Mouse (Mus musculus): ENCODE results near the gene Mgat4d. TPM values are rescaled to one million over a fixed set of nuclear protein-coding genes. Genes with fewer than 3 reads are reported as not detected.

Mgat4d gene
- polyA plus RNA-seq, 1 experiment from 2014 or later = not detected

GRCm38 (mm10) chr8:83331567-83331898, 16.7 kb upstream of the Mgat4d start:
- Histone ChIP-seq H3K4me3 (ENCODE audit: low read length) (peak overlapping the region; percentile 78), H3K4me2 (ENCODE audit: low read depth, low read length) (peak overlapping the region; percentile 75), H3K9ac (ENCODE audit: low read length) (peak overlapping the region; percentile 79), H3K4me1 (replicated peaks; ENCODE audit: control insufficient read depth, insufficient read depth, low read length) (0 out of 2 replicates have a peak, but pooled peaks cover 2% of the 10 kb centered on the region), H3K36me3 (ENCODE audit: control insufficient read depth, insufficient read depth, low read length) (peaks cover 3% of the 10 kb centered on the region), H3K27ac (ENCODE audit: low read length) (no peak overlapping the region), H3K27me3 (ENCODE audit: control insufficient read depth, insufficient read depth, low read depth, low read length) (no peaks in the 10 kb centered on the region), H3K9me3 (ENCODE audit: control insufficient read depth, low read length) (no peaks in the 10 kb centered on the region)
- WGBS = 8% methylated on average over 7 of the region's 7 CpGs
- no peak for ATAC-seq (ENCODE audit: low read depth)

GRCm38 (mm10) chr8:83331899-83332697, 16.2 kb upstream of the Mgat4d start, which contains the start of gene Elmod2:
Gene Elmod2 (minus strand): TSS chr8:83332486.
- Histone ChIP-seq H3K36me3 (ENCODE audit: control insufficient read depth, insufficient read depth, low read length) (peaks cover 3% of the 10 kb centered on the region; the same call in 1 of the 2 replicates), H3K4me2 (ENCODE audit: low read depth, low read length) (peak within 1 kb of the TSS; percentile 75), H3K9ac (ENCODE audit: low read length) (peak within 1 kb of the TSS; percentile 79), H3K4me1 (replicated peaks; ENCODE audit: control insufficient read depth, insufficient read depth, low read length) (0 out of 2 replicates have a peak, but pooled peaks cover 2% of the 10 kb centered on the region), H3K27ac (ENCODE audit: low read length) (peak within 1 kb of the TSS; percentile 39), H3K4me3 (ENCODE audit: low read length) (peak within 1 kb of the TSS; percentile 78), H3K27me3 (ENCODE audit: control insufficient read depth, insufficient read depth, low read depth, low read length) (no peaks in the 10 kb centered on the region), H3K9me3 (ENCODE audit: control insufficient read depth, low read length) (no peaks in the 10 kb centered on the region)
- WGBS = under 1% methylated on average over 79 of the region's 85 CpGs
- ATAC-seq (ENCODE audit: low read depth) = peak; percentile 99

- 0 out of 2 replicates have a peak, but pooled peaks cover 2% of the 10 kb centered on the region for H3K4me1 ChIP-seq (replicated peaks; ENCODE audit: control insufficient read depth, insufficient read depth, low read length)
- H3K4me3 ChIP-seq (ENCODE audit: low read length) = peak overlapping the region; percentile 78
- no peaks in the 10 kb centered on the region for H3K27me3 ChIP-seq (ENCODE audit: control insufficient read depth, insufficient read depth, low read depth, low read length)
- no peaks in the 10 kb centered on the region for H3K9me3 ChIP-seq (ENCODE audit: control insufficient read depth, low read length)
- 14% methylated on average over 7 of the region's 7 CpGs for WGBS
- H3K4me2 ChIP-seq (ENCODE audit: low read depth, low read length) = peak overlapping the region; percentile 74
- ATAC-seq (ENCODE audit: low read depth) = no peak
- peaks cover 1% of the 10 kb centered on the region; the same call in 1 of the 2 replicates for H3K36me3 ChIP-seq (ENCODE audit: control insufficient read depth, insufficient read depth, low read length)
- H3K27ac ChIP-seq (ENCODE audit: low read length) = no peak overlapping the region
- H3K9ac ChIP-seq (ENCODE audit: low read length) = peak overlapping the region; percentile 60
Observed at GRCm38 (mm10) chr8:83332864-83333263, 15.4 kb upstream of the Mgat4d start.

DNA sequence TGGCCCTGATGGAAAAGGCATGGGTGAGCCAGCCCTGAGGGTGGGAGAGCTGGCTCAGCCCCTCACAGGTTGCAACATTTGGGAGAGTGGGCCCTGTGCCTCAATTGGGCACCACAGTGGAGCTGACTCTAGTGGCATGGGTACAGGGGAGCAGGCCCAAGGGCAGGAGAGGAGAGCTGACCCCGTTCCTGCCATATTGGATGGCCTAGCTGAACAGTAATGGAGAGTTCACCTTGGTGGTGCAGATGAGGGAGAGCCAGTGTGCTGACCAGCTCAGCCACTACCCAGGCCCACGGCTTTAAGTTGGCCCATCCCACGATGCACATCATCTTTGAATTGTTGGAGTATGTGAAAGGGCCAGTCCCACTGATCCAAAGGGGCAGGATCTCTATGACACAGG, 6.2 kb upstream of the Mgat4d start:
- Histone ChIP-seq H3K9me3 (ENCODE audit: control insufficient read depth, low read length) (no peaks in the 10 kb centered on the region), H3K36me3 (ENCODE audit: control insufficient read depth, insufficient read depth, low read length) (no peaks in the 10 kb centered on the region), H3K4me2 (ENCODE audit: low read depth, low read length) (no peak overlapping the region), H3K4me1 (replicated peaks; ENCODE audit: control insufficient read depth, insufficient read depth, low read length) (no peaks in the 10 kb centered on the region), H3K27me3 (ENCODE audit: control insufficient read depth, insufficient read depth, low read depth, low read length) (no peaks in the 10 kb centered on the region), H3K9ac (ENCODE audit: low read length) (no peak overlapping the region), H3K4me3 (ENCODE audit: low read length) (no peak overlapping the region), H3K27ac (ENCODE audit: low read length) (no peak overlapping the region)
- 82% methylated on average over 3 of the region's 3 CpGs for WGBS
- no peak for ATAC-seq (ENCODE audit: low read depth)

- no peaks in the 10 kb centered on the region for H3K9me3 ChIP-seq (ENCODE audit: control insufficient read depth, low read length)
- no peaks in the 10 kb centered on the region for H3K4me1 ChIP-seq (replicated peaks; ENCODE audit: control insufficient read depth, insufficient read depth, low read length)
- H3K36me3 ChIP-seq (ENCODE audit: control insufficient read depth, insufficient read depth, low read length) = no peaks in the 10 kb centered on the region
- H3K27ac ChIP-seq (ENCODE audit: low read length) = no peak overlapping the region
- ATAC-seq (ENCODE audit: low read depth) = no peak
- H3K4me2 ChIP-seq (ENCODE audit: low read depth, low read length) = no peak overlapping the region
- no peak overlapping the region for H3K9ac ChIP-seq (ENCODE audit: low read length)
- H3K27me3 ChIP-seq (ENCODE audit: control insufficient read depth, insufficient read depth, low read depth, low read length) = no peaks in the 10 kb centered on the region
- H3K4me3 ChIP-seq (ENCODE audit: low read length) = no peak overlapping the region
Observed at GRCm38 (mm10) chr8:83342693-83343092, 5.6 kb upstream of the Mgat4d start.

DNA sequence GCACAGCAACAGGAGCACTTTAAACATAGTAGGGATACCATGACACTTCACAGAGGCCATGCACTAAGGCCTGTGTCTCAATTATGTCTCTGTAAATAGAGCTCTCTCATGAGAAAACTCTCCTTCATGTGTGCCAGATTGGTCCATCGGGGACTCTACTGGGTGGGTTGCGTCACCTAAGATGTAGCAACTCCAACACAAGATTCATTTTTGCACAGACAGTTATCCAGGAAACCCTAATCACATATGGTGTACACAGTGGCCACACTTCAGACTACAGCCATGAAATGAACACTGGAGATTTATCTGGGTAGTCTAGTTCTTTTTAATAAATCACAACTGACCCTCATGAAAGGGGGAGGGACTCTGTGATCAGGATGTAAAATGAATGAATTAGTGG, 3.0 kb downstream of the Mgat4d start:
- Histone ChIP-seq H3K4me1 (replicated peaks; ENCODE audit: control insufficient read depth, insufficient read depth, low read length) (no peaks in the 10 kb centered on the region), H3K27me3 (ENCODE audit: control insufficient read depth, insufficient read depth, low read depth, low read length) (no peaks in the 10 kb centered on the region), H3K27ac (ENCODE audit: low read length) (no peak overlapping the region), H3K9ac (ENCODE audit: low read length) (no peak overlapping the region), H3K9me3 (ENCODE audit: control insufficient read depth, low read length) (no peaks in the 10 kb centered on the region), H3K36me3 (ENCODE audit: control insufficient read depth, insufficient read depth, low read length) (no peaks in the 10 kb centered on the region), H3K4me2 (ENCODE audit: low read depth, low read length) (no peak overlapping the region), H3K4me3 (ENCODE audit: low read length) (no peak overlapping the region)
- 82% methylated on average over 2 of the region's 2 CpGs for WGBS
- no peak for ATAC-seq (ENCODE audit: low read depth)

DNA sequence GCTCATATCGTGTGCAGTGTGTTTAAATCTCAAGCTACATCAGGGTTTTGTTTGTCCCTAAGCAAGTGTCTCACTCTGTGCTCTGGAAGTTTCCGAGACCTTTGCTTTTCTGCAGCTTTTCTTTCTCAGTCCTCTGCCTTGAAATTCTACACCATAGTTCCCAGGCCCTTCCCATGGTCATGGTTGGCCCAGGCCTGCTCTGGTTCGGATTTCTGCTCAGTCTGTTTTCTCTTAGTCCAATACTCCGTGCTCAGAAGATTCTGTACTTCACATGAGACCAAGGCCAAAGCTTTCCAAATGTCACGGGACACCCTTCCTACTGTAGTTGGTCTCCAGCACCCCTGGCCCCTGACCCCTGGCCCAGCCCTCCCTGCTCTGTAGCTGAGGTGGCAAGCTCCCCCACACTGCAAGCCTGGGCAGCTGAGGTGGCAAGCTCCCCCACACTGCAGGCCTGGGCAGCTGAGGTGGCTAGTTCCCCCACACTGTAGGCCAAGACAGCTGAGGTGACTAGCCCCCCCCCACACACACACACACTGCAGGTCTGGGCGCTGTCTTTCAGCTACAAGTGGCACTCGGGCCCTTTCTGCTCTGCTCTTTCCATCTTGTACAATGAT, 15.0 kb downstream of the Mgat4d start:
- Histone ChIP-seq H3K9me3 (ENCODE audit: control insufficient read depth, low read length) (no peaks in the 10 kb centered on the region), H3K9ac (ENCODE audit: low read length) (no peak overlapping the region), H3K36me3 (ENCODE audit: control insufficient read depth, insufficient read depth, low read length) (no peaks in the 10 kb centered on the region), H3K4me3 (ENCODE audit: low read length) (no peak overlapping the region), H3K4me1 (replicated peaks; ENCODE audit: control insufficient read depth, insufficient read depth, low read length) (no peaks in the 10 kb centered on the region), H3K27me3 (ENCODE audit: control insufficient read depth, insufficient read depth, low read depth, low read length) (no peaks in the 10 kb centered on the region), H3K27ac (ENCODE audit: low read length) (no peak overlapping the region), H3K4me2 (ENCODE audit: low read depth, low read length) (no peak overlapping the region)
- 0 out of 2 replicates have a peak, but pooled peaks have one; percentile 23 for ATAC-seq (ENCODE audit: low read depth)
- 43% methylated on average over 7 of the region's 7 CpGs for WGBS

- Histone ChIP-seq H3K4me2 (ENCODE audit: low read depth, low read length) (no peak overlapping the region), H3K9ac (ENCODE audit: low read length) (no peak overlapping the region), H3K27me3 (ENCODE audit: control insufficient read depth, insufficient read depth, low read depth, low read length) (no peaks in the 10 kb centered on the region), H3K27ac (ENCODE audit: low read length) (no peak overlapping the region), H3K9me3 (ENCODE audit: control insufficient read depth, low read length) (no peaks in the 10 kb centered on the region), H3K4me3 (ENCODE audit: low read length) (no peak overlapping the region), H3K4me1 (replicated peaks; ENCODE audit: control insufficient read depth, insufficient read depth, low read length) (no peaks in the 10 kb centered on the region), H3K36me3 (ENCODE audit: control insufficient read depth, insufficient read depth, low read length) (no peaks in the 10 kb centered on the region)
- no peak for ATAC-seq (ENCODE audit: low read depth)
Observed at GRCm38 (mm10) chr8:83377231-83377630, 29.0 kb downstream of the Mgat4d start.

GRCm38 (mm10) chr8:83380141-83380540, 31.9 kb downstream of the Mgat4d start:
- H3K36me3 ChIP-seq (ENCODE audit: control insufficient read depth, insufficient read depth, low read length) = no peaks in the 10 kb centered on the region
- no peak overlapping the region for H3K4me2 ChIP-seq (ENCODE audit: low read depth, low read length)
- no peak overlapping the region for H3K9ac ChIP-seq (ENCODE audit: low read length)
- 38% methylated on average over 4 of the region's 4 CpGs for WGBS
- H3K4me1 ChIP-seq (replicated peaks; ENCODE audit: control insufficient read depth, insufficient read depth, low read length) = no peaks in the 10 kb centered on the region
- no peaks in the 10 kb centered on the region for H3K27me3 ChIP-seq (ENCODE audit: control insufficient read depth, insufficient read depth, low read depth, low read length)
- no peaks in the 10 kb centered on the region for H3K9me3 ChIP-seq (ENCODE audit: control insufficient read depth, low read length)
- no peak overlapping the region for H3K27ac ChIP-seq (ENCODE audit: low read length)
- ATAC-seq (ENCODE audit: low read depth) = no peak
- H3K4me3 ChIP-seq (ENCODE audit: low read length) = no peak overlapping the region

All from lung, embryonic 16.5 days (tissue).